Mouse (Mus musculus): Measurements from ENCODE around the gene Scube1. TPM values are rescaled to one million over a fixed set of nuclear protein-coding genes. Genes with fewer than 3 reads are reported as not detected.
A peak's percentile ranks its signal among the peaks of the same experiment; 100 is the strongest.

Scube1 gene
- polyA plus RNA-seq, 1 experiment from 2014 or later: 10.4 TPM

DNA sequence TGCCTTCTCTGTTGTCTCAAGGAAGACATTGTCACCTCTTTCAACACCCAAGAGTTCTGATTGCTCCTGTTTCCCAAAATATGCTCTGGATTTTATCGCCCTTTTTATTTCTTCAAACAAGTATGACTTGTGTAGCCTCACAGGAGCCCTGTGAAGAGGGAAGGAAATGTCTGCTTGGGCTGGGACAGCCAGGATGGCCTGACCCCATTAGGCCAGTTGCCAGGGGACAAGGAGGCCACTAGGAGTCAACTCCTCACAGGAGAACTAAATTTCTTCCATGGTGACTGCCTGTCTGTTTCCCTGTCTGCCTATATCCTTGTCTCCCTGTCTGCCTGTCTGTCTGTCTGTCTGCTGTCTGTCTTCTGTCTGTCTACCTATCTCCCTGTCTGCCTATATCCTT is 17.2 kb upstream of the Scube1 start:
- Histone ChIP-seq H3K36me3 (no peaks in the 10 kb centered on the region), H3K9ac (replicated peaks) (no peak overlapping the region), H3K4me3 (replicated peaks) (no peak overlapping the region), H3K9me3 (replicated peaks) (no peaks in the 10 kb centered on the region), H3K4me1 (0 out of 2 replicates have a peak, but pooled peaks cover 10% of the 10 kb centered on the region), H3K4me2 (no peak overlapping the region), H3K27me3 (replicated peaks) (no peaks in the 10 kb centered on the region), H3K27ac (replicated peaks) (no peak overlapping the region)
- WGBS: 85% methylated on average over 1 of the region's 1 CpGs
- ATAC-seq (ENCODE audit: low FRiP score): no peak

DNA sequence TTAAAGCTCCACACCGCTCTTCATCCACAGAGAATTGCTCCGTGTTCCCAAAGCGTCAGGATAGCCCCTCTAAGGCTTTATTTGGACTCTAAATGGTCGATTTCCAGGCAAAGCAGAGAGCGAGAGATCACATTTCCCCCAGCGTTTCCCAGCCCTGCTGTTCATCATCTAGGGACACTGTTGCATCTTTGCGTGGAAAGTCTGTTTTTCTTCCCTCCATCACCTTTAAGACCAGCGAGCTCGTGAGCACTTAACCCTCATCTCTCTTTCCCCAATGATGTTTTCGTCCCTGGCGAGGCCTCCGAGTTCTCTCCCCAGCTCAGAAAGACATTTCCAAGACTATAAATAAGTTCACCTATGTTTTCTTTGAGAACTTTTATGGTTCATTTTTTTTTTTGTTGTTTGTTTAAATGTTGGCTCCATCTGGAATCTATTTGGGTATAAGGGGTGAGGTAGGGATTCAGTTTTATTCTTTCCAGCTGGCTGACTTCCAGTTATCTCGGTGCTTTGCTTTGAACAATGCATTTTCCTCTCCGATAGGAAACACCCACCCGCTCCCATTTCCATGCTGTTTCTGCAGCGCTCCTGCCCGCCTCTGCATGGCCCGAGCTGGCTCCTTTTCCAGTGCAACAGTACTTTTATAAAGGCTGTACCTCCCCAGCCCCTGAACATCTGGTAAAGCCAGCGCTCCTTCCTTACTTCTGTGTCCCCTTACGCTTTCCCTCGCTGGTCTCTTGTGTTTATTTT is 16.0 kb upstream of the Scube1 start:
- ATAC-seq (ENCODE audit: low FRiP score): no peak
- Histone ChIP-seq H3K36me3 (no peaks in the 10 kb centered on the region), H3K9ac (replicated peaks) (no peak overlapping the region), H3K4me3 (replicated peaks) (no peak overlapping the region), H3K4me1 (0 out of 2 replicates have a peak, but pooled peaks cover 10% of the 10 kb centered on the region), H3K9me3 (replicated peaks) (no peaks in the 10 kb centered on the region), H3K4me2 (no peak overlapping the region), H3K27ac (replicated peaks) (no peak overlapping the region), H3K27me3 (replicated peaks) (no peaks in the 10 kb centered on the region)
- 37% methylated on average over 21 of the region's 21 CpGs for WGBS

DNA sequence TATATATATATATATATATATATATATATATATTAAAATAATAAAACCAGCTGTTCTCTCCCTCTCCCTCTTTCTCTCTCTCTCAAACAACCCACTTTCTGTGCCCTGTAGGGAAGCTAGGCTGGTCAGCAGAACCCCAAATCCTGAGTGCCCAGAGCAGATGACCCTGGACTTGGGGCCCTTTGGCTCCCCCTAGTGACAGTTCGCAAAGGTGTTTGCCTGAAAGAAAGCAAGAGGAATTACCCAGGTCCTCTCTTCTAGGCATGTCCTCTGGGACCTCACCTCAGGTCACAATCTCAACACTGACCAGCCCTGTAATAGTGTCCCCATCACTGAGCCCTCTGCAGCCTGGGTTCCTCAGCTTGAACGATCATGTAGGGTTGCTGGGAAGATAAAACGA is 2.8 kb upstream of the Scube1 start:
- Histone ChIP-seq H3K27ac (replicated peaks) (no peak overlapping the region), H3K4me3 (replicated peaks) (no peak overlapping the region), H3K4me2 (no peak overlapping the region), H3K36me3 (no peaks in the 10 kb centered on the region), H3K27me3 (replicated peaks) (peaks cover 18% of the 10 kb centered on the region; the same call in 1 of the 2 replicates), H3K9ac (replicated peaks) (no peak overlapping the region), H3K9me3 (replicated peaks) (no peaks in the 10 kb centered on the region), H3K4me1 (peaks cover 33% of the 10 kb centered on the region)
- 12% methylated on average over 3 of the region's 3 CpGs for WGBS
- ATAC-seq (ENCODE audit: low FRiP score): no peak

DNA sequence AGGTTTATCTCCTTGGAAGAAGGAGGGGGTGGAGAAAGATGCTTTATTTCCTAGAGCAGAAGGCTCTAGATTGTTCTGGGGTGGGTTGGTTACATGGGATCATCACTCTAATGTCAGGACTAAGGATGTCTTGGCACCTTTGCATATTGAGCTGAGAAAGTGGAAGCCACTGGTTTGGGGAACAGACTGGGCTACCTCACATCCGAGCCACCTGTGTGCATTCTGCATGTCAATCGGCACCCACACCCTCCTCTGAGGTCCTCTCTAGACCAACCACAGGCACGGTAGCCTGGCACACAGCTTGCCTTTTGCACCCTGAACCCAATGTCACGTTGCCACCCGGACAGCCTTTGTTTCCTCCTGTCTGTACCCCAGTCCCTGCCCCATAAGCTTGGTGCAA is 1.9 kb upstream of the Scube1 start:
- Histone ChIP-seq H3K4me2 (no peak overlapping the region), H3K27ac (replicated peaks) (no peak overlapping the region), H3K9ac (replicated peaks) (no peak overlapping the region), H3K36me3 (no peaks in the 10 kb centered on the region), H3K4me3 (replicated peaks) (no peak overlapping the region), H3K4me1 (peaks cover 33% of the 10 kb centered on the region), H3K9me3 (replicated peaks) (no peaks in the 10 kb centered on the region), H3K27me3 (replicated peaks) (peaks cover 18% of the 10 kb centered on the region; the same call in 1 of the 2 replicates)
- 72% methylated on average over 5 of the region's 5 CpGs for WGBS
- no peak for ATAC-seq (ENCODE audit: low FRiP score)

DNA sequence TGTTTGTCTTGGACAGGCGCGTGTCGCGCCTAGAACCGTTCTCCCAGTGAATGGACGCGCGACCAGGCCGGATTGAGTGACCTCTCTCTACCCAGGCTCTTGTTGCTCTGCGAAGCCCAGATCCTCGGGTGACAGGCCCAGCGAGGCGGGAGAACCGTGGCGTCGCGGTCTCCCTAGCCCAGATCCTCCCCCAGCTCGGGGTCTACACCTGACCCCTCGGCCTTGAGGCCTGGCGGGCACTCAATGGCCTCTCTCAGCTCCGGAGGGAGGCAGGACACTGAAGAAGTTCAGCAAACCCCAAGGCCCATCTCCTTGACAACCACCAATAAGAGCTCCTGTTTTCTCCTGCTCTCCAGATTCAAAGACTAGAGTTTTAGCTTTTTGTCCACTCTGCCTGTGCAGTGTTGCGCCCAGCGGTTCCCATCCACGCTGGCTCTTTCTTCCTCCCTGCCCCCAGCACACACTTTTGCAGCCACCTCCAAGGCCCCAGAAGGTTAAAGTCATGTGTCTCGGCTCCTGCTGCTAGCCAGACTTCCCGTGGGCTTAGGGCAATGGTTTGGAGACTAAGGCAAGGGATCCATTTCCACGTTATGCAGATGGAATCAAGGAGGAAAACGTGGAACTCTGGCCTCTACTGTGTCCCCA is 857 bp upstream of the Scube1 start:
- 0 out of 2 replicates have a peak, but pooled peaks have one; percentile 19 for ATAC-seq (ENCODE audit: low FRiP score)
- Histone ChIP-seq H3K9ac (replicated peaks) (no peak overlapping the region), H3K4me2 (peak overlapping the region; percentile 95), H3K4me1 (peaks cover 33% of the 10 kb centered on the region), H3K36me3 (0 out of 2 replicates have a peak, but pooled peaks cover 2% of the 10 kb centered on the region), H3K4me3 (replicated peaks) (peak overlapping the region; percentile 71), H3K27me3 (replicated peaks) (peaks cover 18% of the 10 kb centered on the region; the same call in 1 of the 2 replicates), H3K27ac (replicated peaks) (no peak overlapping the region), H3K9me3 (replicated peaks) (no peaks in the 10 kb centered on the region)
- 12% methylated on average over 28 of the region's 28 CpGs for WGBS

DNA sequence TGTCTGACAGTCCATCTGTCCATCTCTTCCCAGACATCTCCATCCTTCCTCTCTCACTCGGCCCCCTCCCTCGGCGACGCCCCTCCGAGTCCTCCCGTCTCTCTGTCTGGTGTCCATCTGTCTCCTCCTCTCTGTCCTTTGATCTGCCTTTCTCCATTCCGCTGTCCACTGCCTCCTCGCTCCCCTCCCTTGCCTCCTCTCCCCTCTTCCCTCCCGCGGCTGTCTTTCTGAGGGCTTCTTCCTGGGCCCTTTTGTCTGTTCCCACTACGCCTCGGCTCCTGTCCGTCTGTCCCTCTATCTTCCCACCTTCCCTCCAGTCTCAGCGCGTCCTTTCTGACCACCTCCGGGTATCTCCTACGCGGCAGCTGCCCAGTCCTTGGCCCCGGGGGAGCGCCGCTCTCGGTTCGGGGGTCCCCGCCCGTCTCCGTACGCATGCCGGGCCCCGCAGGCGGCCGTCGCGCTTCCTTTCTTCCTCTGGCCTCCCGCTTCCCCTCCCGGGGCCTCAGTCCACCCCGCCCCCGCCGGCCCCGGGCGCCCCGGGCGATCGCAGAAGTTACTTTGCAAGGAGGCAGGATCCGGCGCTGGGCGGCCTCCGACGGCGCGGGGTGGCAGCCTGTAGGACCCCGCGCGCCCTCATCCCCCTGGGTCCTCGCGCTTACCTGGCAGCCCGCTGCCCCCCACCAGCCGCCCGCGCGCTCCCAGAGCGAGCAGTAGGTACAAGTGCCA is 498 bp downstream of the Scube1 start:
- H3K36me3 ChIP-seq: 0 out of 2 replicates have a peak, but pooled peaks cover 2% of the 10 kb centered on the region
- peaks cover 33% of the 10 kb centered on the region for H3K4me1 ChIP-seq
- peak overlapping the region; percentile 56; the same call in 1 of the 2 replicates for H3K27ac ChIP-seq (replicated peaks)
- H3K4me2 ChIP-seq: peak overlapping the region; percentile 95
- WGBS: 1% methylated on average over 51 of the region's 61 CpGs
- peak overlapping the region; percentile 70 for H3K9ac ChIP-seq (replicated peaks)
- H3K4me3 ChIP-seq (replicated peaks): peak overlapping the region; percentile 71
- H3K9me3 ChIP-seq (replicated peaks): no peaks in the 10 kb centered on the region
- peak; percentile 43 for ATAC-seq (ENCODE audit: low FRiP score)
- H3K27me3 ChIP-seq (replicated peaks): peaks cover 18% of the 10 kb centered on the region; the same call in 1 of the 2 replicates

DNA sequence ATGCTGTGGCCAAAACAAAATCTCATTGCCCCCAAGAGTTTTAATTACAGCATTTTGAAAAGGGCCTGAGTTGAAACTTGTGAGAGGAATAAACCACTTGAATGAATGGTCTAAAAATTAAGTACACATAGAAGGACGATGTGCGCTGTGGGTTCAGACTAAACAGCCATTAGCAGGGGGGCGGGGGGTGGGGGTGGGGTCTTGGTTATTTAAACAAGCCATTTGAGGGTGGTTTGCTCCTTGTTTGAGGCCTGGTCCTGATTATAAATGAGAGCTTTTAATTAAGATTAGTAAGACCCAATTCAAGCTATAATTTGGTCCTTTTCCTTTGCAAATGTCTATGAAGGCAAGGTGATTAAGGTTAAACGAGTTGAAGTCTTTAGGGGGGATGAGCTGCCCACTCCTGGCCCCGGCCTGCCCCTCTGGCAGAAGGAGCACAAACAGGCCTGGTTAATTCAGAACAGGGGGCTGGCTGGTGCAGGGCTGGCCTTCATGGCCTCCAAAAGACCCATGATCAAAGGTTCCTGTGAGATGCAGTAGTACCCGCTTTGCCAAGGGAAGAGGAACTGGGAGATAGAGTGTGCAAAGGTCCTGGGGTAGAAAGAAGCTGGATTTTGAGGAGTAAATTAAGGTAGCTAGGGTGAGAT is 9.1 kb downstream of the Scube1 start:
- 74% methylated on average over 6 of the region's 6 CpGs for WGBS
- no peaks in the 10 kb centered on the region for H3K27me3 ChIP-seq (replicated peaks)
- no peak for ATAC-seq (ENCODE audit: low FRiP score)
- H3K9me3 ChIP-seq (replicated peaks): no peaks in the 10 kb centered on the region
- peaks cover 4% of the 10 kb centered on the region; the same call in 1 of the 2 replicates for H3K36me3 ChIP-seq
- no peak overlapping the region for H3K9ac ChIP-seq (replicated peaks)
- no peak overlapping the region for H3K27ac ChIP-seq (replicated peaks)
- H3K4me3 ChIP-seq (replicated peaks): no peak overlapping the region
- no peak overlapping the region for H3K4me2 ChIP-seq
- H3K4me1 ChIP-seq: peaks cover 4% of the 10 kb centered on the region; the same call in 1 of the 2 replicates

DNA sequence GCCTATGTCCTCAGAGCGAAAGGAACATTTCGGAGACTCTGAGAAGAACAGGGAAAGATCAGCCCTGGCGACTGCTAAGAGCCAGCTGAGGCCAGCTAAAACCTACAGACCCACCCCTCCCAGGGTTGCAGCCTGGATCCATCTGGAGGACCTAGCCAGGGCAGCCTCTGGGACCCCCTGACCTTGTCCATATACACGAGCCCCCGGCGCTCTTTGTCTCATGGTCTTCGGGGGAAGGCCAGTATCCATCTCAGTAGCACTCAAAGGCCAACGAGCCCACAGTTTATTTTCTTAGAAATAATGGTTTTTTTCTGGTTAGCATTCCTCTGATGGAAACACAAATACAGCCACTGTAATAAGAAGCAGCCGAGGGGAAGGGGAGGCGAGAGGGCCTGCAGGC is 12.0 kb downstream of the Scube1 start:
- no peak overlapping the region for H3K9ac ChIP-seq (replicated peaks)
- peaks cover 15% of the 10 kb centered on the region; the same call in 1 of the 2 replicates for H3K4me1 ChIP-seq
- H3K27me3 ChIP-seq (replicated peaks): no peaks in the 10 kb centered on the region
- no peak overlapping the region for H3K4me2 ChIP-seq
- WGBS: 93% methylated on average over 10 of the region's 10 CpGs
- H3K4me3 ChIP-seq (replicated peaks): no peak overlapping the region
- no peak for ATAC-seq (ENCODE audit: low FRiP score)
- H3K9me3 ChIP-seq (replicated peaks): no peaks in the 10 kb centered on the region
- H3K27ac ChIP-seq (replicated peaks): no peak overlapping the region
- H3K36me3 ChIP-seq: peaks cover 3% of the 10 kb centered on the region; the same call in 1 of the 2 replicates

DNA sequence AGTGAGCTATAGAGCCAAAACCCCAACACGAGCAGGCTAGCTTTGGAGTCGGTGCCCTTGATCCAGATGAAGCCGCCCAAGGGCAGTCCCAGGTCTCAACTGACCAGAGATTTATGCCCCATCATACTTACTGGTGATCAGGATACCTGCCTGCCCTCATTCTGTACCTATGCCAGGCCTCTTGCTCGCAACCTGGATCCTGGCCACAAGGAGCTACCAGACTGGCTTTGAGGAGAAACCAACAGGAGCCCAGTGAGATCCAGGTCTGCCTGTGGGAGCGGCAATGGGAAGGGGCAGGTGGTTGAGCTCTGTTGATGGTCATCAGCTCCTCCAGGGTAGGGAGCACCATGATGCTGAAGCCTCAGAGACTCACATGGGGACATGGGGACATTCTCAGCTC is 12.5 kb downstream of the Scube1 start:
- Histone ChIP-seq H3K4me3 (replicated peaks) (no peak overlapping the region), H3K27me3 (replicated peaks) (no peaks in the 10 kb centered on the region), H3K4me1 (peaks cover 15% of the 10 kb centered on the region; the same call in 1 of the 2 replicates), H3K9me3 (replicated peaks) (no peaks in the 10 kb centered on the region), H3K36me3 (no peaks in the 10 kb centered on the region), H3K9ac (replicated peaks) (no peak overlapping the region), H3K27ac (replicated peaks) (no peak overlapping the region), H3K4me2 (no peak overlapping the region)
- no peak for ATAC-seq (ENCODE audit: low FRiP score)
- 97% methylated on average over 5 of the region's 5 CpGs for WGBS

DNA sequence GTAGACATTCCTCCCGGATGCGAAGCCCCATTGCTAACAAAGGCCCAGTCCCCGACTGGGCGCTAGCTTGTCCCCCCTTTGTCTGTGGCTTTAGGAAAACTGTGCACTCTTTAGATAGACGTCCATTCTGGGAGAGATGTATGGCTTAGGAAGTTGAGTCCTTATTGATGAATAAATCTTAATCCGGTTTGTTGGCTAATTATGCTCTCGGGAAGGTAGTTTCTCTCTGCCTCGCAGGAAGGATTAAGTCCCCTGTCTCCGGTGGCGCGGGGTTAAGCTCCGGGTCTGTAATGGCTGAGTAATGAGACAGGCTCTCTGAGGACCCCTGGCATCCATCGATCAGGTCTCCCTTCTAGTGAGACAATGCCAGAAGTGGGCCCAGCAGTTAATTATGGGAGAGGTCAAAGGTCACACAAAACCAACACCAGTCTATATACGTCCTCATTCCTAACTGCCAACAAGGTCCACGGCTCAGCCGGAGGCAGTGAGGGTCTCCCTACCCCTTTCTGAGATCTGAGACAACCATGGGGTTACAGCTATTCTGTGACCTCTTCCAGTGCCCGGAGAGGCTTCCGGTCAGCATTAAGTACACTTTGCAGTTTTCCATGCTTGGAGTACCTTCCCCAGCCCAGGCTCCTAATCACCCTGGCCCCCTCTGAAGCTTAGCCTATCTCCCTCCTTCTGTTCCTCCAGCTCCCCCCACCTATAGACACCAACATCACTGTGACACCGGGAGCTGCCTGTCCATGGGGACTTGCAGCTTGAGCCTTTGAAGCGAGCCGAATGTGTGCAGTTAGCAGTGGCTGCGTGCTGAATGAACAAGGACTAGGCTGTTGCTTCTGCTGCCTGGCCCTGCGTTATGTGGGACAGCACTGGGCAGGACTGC is 14.7 kb downstream of the Scube1 start:
- H3K27ac ChIP-seq (replicated peaks): no peak overlapping the region
- no peaks in the 10 kb centered on the region for H3K9me3 ChIP-seq (replicated peaks)
- no peak for ATAC-seq (ENCODE audit: low FRiP score)
- H3K27me3 ChIP-seq (replicated peaks): no peaks in the 10 kb centered on the region
- peaks cover 27% of the 10 kb centered on the region for H3K4me1 ChIP-seq
- no peak overlapping the region for H3K9ac ChIP-seq (replicated peaks)
- no peak overlapping the region for H3K4me3 ChIP-seq (replicated peaks)
- H3K36me3 ChIP-seq: no peaks in the 10 kb centered on the region
- no peak overlapping the region for H3K4me2 ChIP-seq
- 19% methylated on average over 23 of the region's 23 CpGs for WGBS
